Mouse (Mus musculus): Measurements from ENCODE around the gene Mansc4. TPM values are rescaled to one million over a fixed set of nuclear protein-coding genes. Genes with fewer than 3 reads are reported as not detected.

Gene Mansc4
- not detected in 2 replicates for total RNA-seq (2021)
- long read RNA-seq, partial matches to known transcripts = 0 of 1 reads
- long read RNA-seq, other reads (novel, unspliced or antisense) = 0 of 1 reads

GRCm38 (mm10) chr6:147086594-147087225 lies at the start of gene Mansc4:
Gene Mansc4, minus strand, starts transcription at chr6:147087032.
- DNase-seq = no peak

DNA sequence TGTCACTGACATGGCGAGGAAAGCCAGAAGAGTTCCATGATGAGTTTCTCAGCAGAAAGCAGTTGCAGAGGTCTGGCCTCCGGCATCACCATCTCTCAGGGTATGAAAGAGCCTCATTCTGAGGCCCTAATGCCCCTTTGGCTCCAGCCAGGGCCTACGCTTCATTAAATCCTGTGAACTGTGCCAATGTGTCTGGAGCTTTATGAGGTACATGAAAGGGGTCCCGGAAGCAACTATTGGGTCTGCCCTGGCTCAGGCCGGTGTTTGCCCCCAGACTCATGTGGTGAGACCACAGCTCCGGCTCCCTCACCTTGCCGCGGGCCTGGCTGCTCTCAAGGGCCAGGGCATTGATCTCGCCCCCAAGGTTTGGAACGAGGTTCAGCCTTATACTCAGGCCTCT lies 40.4 kb upstream of the Mansc4 start:
- no peak for DNase-seq

GRCm38 (mm10) chr6:147121320-147121719 lies 34.5 kb upstream of the Mansc4 start:
- DNase-seq = no peak

GRCm38 (mm10) chr6:147118190-147118589 lies 31.4 kb upstream of the Mansc4 start:
- no peak for DNase-seq

- DNase-seq = no peak
Observed at GRCm38 (mm10) chr6:147117764-147118163, 30.9 kb upstream of the Mansc4 start.

DNA sequence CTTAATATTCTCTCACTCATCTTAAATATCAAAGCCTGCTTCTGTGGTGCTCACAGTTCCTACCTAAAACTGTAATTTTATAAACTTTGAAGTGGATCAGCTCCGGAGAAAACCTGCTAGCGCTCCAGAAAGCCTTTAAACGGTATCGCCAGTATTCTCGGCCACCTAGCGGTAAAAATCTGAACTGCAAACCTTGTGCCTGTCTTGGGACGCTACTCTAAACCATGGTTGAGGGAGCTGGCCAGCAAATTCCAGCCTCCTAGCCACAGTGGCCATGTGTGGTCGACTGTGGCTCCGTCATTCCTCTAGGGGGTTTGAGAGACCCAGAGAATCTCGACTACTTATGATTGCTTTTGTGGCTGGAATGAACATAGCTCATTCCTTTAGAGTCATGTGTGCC lies 29.7 kb upstream of the Mansc4 start:
- DNase-seq = peak; percentile 82

DNA sequence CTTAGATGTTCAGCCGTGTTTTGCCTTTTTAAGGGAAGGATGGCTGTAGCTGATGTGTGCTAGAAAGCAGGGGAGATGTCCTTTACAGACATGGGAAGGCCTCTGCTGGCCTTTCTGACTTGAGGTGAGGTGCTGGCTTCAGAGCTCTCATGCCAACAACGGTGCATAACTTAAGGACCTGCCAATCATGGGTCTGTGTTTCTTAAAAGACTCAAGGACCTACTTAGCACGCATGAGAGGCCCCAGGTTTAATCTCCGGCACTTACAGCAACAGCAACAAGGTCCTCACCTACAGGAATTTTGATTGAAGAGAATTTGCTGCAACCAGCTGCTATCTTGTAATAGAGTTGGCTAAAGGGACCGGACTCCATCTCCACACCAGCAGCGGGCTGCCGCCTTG lies 22.5 kb upstream of the Mansc4 start:
- DNase-seq = no peak

GRCm38 (mm10) chr6:147106716-147107115 lies 19.9 kb upstream of the Mansc4 start:
- no peak for DNase-seq

DNA sequence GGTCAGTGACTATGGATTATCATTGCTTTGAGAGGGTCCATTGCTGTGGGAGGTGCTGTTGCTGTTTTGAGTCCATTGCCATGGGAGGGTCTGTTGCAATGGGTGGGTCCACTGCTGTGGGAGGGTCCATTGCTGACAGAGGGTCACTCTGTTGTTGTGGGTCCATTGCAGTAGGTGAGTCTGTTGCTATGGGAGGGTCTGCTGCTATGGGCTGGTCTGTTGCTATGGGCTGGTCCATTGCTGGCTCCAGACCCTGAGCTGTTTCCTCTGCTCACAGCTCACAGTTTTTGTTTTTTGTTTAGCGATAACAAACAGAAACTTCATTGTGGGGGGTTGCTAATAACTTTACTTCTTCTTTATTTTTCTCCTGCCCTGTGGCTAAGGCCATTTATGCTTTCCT lies 18.7 kb upstream of the Mansc4 start:
- DNase-seq = no peak

DNA sequence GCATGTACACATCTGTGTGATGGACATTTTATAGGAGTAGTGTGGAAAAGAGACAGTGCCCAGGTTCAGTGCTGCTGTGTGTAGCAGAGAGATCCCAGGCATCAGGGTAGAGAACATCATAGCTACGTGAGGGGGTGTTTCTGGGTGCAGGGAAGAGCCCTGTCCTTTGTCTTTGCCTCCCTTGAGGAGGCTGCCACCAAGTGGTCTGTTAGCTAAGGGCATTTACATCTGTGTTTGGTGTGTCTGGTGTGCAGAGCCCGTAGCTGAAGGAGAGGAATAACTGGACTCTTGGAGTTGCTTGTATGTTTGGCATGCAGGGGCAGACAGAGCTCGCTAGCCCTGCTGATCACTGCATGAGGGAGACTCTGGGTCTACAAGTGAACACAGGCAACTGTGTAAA lies 15.5 kb upstream of the Mansc4 start:
- DNase-seq = no peak

DNA sequence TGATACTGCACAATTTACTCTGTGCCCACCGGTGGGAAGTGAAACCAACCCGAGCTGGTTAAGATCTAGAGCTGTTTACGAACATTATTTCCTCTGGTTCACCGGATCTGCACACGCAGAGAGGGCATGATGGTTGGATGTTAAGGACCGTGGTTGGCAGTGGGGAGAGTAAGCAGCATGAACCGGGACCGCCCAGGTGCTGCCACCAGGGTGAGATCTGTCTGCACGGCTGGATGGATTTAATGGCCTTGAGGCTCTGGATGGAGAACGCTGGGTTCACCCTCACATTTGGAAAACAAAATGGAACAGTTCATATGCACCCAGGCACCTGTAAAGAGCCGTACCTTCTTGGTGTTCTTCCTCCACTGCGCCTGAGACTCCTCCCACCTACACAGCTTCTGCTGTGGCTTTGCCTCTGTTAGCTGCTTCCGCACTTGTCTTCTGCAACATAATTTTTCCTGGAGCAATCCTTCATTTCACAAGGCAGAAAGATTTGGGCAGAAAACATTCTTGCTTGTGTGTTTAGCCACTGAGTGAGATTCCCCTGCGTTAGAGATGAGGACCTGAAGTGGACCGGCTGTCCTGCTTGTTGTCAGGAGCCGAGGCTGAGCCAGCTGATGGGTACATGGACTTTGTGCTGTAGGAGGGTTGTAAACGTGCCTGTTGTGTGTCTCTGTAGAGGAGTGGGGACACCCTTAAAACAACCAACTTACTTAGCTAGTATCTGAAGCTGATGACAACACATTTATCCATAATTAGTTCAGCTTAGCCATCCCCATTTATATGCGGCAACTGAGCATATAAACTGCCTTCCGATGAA lies 12.8 kb upstream of the Mansc4 start:
- DNase-seq = no peak

GRCm38 (mm10) chr6:147097346-147097929 lies 10.6 kb upstream of the Mansc4 start:
- DNase-seq = no peak

GRCm38 (mm10) chr6:147096934-147097333 lies 10.1 kb upstream of the Mansc4 start:
- no peak for DNase-seq

DNA sequence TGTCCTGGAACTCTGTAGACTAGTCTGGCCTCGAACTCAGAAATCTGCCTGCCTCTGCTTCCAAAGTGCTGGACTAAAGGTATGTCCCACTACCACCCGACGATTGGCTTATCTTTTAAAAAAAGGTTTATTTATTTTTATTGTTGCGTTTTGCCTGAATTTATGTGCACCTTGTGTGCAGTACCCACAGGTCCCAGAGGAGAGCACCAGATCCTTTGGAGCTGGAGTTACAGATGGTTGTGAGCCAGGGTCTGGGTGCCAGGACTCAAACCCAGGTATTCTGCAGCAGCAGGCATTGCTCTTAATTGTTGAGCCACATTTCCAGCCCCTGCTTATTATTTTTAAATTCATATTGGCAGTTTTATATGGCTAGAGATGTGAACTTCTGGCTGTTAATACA lies 9.3 kb upstream of the Mansc4 start:
- DNase-seq = no peak

- no peak for DNase-seq
Observed at GRCm38 (mm10) chr6:147094771-147095170, 7.9 kb upstream of the Mansc4 start.

- peak; percentile 66 for DNase-seq
Observed at GRCm38 (mm10) chr6:147092136-147092535, 5.3 kb upstream of the Mansc4 start.

GRCm38 (mm10) chr6:147091136-147092120 lies 4.6 kb upstream of the Mansc4 start, which contains the start of gene Klhl42:
Gene Klhl42, plus strand, starts transcription at chr6:147091379.
- peak; percentile 84 for DNase-seq

DNA sequence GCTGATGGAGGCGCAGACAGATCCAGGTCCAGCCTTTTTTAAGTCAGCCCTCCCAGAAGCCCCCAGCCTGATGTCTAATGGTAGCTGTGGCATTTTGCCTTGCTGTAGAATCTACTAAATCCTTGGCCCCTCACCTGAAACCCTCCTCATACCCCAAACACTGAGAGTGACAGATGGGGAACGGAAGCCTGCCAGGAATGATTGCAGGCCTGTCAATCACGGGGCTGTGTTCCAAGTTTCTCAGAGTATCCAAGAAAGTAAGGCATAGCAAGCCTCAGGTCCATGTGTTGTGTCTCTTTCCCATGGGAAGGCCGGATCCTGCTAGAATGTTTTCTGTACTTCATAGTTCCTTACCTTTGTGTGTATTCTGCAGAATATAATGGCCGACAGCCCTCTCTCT lies 3.4 kb upstream of the Mansc4 start:
- DNase-seq = no peak

- no peak for DNase-seq
Observed at GRCm38 (mm10) chr6:147088517-147088916, 1.7 kb upstream of the Mansc4 start.

- DNase-seq = no peak
Observed at GRCm38 (mm10) chr6:147087736-147088135, 904 bp upstream of the Mansc4 start.

GRCm38 (mm10) chr6:147085398-147086040 lies 1.3 kb downstream of the Mansc4 start:
- DNase-seq = no peak

Data from adrenal gland, postnatal 25 days (tissue).